ENCODE assay signal across 9 mouse cellular contexts in the genomic region with DNA sequence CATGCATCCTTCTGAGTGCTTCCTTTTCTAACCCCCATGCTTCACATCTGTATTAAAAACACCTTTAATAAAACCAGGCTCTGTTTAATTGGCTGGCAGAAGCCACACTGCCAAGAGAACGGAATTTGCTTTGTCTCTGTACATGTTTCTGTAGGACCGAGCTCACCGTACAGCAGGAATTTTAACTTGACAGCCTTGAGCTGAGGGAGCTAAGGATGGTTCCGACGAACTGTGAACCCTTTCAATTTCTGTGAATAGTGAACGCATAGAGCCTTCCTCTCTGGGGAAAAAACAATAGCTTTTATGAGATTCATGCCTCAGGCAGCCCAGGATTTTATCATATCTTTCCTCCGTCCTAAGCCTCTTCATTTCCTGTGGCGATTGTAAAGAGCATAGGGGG. TPM values are rescaled to one million over a fixed set of nuclear protein-coding genes. Genes with fewer than 3 reads are reported as not detected.
DNase-seq lines count a peak whose midpoint lies in the region; ATAC-seq and TF ChIP-seq lines count a peak whose summit lies in the region.
"Had no signal": no experiment of that assay in that cellular context is flagged by ENCODE, and none has a peak within 500 bp of the region (broad histone marks: within the 10 kb centered on the region; RNA-seq: fewer than 3 reads in every experiment).

No protein-coding gene starts in this region.

- H3K9me3 ChIP-seq in kidney, postnatal 0 days (replicated peaks; ENCODE audit: low read length), result no peaks in the 10 kb centered on the region
- H3K9me3 ChIP-seq in kidney, embryonic 14.5 days (ENCODE audit: control insufficient read depth, low read length), result no peaks in the 10 kb centered on the region
- H3K9me3 ChIP-seq in forebrain, embryonic 10.5 days, result no peaks in the 10 kb centered on the region
- H3K9me3 ChIP-seq in hindbrain, embryonic 14.5 days (ENCODE audit: control insufficient read depth, low read length), result no peaks in the 10 kb centered on the region
- H3K9me3 ChIP-seq in midbrain, embryonic 13.5 days, result no peaks in the 10 kb centered on the region

- no peak for TF ChIP-seq CTCF in kidney, postnatal 0 days (IDR thresholded peaks at IDR 0.05; ENCODE audit: low read depth)

- H3K36me3 ChIP-seq in kidney, postnatal 0 days (ENCODE audit: insufficient read depth, low read length), result no peaks in the 10 kb centered on the region
- H3K36me3 ChIP-seq in kidney, embryonic 14.5 days (ENCODE audit: control insufficient read depth, insufficient read depth, low read length), result no peaks in the 10 kb centered on the region
- no peaks in the 10 kb centered on the region for H3K36me3 ChIP-seq in forebrain, embryonic 10.5 days (replicated peaks)
- no peaks in the 10 kb centered on the region for H3K36me3 ChIP-seq in hindbrain, embryonic 14.5 days (replicated peaks; ENCODE audit: control insufficient read depth, insufficient read depth)
- H3K36me3 ChIP-seq in midbrain, embryonic 13.5 days, result no peaks in the 10 kb centered on the region

- 41% methylated on average over 8 of the region's 8 CpGs for WGBS in kidney, postnatal 0 days
- WGBS in kidney, embryonic 14.5 days, result 53% methylated on average over 8 of the region's 8 CpGs
- 67% methylated on average over 8 of the region's 8 CpGs for WGBS in forebrain, embryonic 10.5 days
- WGBS in hindbrain, embryonic 14.5 days, result 20% methylated on average over 8 of the region's 8 CpGs
- 22% methylated on average over 8 of the region's 8 CpGs for WGBS in midbrain, embryonic 13.5 days

- H3K4me1 ChIP-seq in kidney, postnatal 0 days (replicated peaks; ENCODE audit: insufficient read depth, low read length), result peaks cover 4% of the 10 kb centered on the region; the same call in 1 of the 2 replicates
- H3K4me1 ChIP-seq in kidney, embryonic 14.5 days (ENCODE audit: control insufficient read depth, insufficient read depth, low read length), result no peaks in the 10 kb centered on the region
- H3K4me1 ChIP-seq in forebrain, embryonic 10.5 days, result peaks cover 11% of the 10 kb centered on the region
- peaks cover 17% of the 10 kb centered on the region for H3K4me1 ChIP-seq in hindbrain, embryonic 14.5 days (replicated peaks; ENCODE audit: control insufficient read depth, insufficient read depth, low read length)
- peaks cover 17% of the 10 kb centered on the region for H3K4me1 ChIP-seq in midbrain, embryonic 13.5 days (replicated peaks)

- H3K4me2 ChIP-seq in kidney, postnatal 0 days (ENCODE audit: low read length), result peak overlapping the region; percentile 35
- H3K4me2 ChIP-seq in kidney, embryonic 14.5 days (replicated peaks; ENCODE audit: low read depth, low read length), result no peak overlapping the region; the same call in 1 of the 2 replicates
- peak overlapping the region; percentile 39 for H3K4me2 ChIP-seq in hindbrain, embryonic 14.5 days (replicated peaks)
- peak overlapping the region; percentile 41 for H3K4me2 ChIP-seq in midbrain, embryonic 13.5 days (replicated peaks)

- H3K9ac ChIP-seq in kidney, postnatal 0 days (ENCODE audit: low read depth, low read length), result 0 out of 2 replicates have a peak overlapping the region, but pooled peaks have one; percentile 15
- no peak overlapping the region for H3K9ac ChIP-seq in kidney, embryonic 14.5 days (ENCODE audit: low read depth, low read length)
- H3K9ac ChIP-seq in hindbrain, embryonic 14.5 days, result peak overlapping the region; percentile 50
- H3K9ac ChIP-seq in midbrain, embryonic 13.5 days (replicated peaks), result peak overlapping the region; percentile 52

- ATAC-seq in kidney, postnatal 0 days (replicated peaks; ENCODE audit: low FRiP score, low read depth), result no peak
- ATAC-seq in kidney, embryonic 14.5 days (ENCODE audit: low FRiP score, low TSS enrichment), result no peak
- ATAC-seq in hindbrain, embryonic 14.5 days (ENCODE audit: low FRiP score), result peak; percentile 12; the same call in 1 of the 2 replicates
- ATAC-seq in midbrain, embryonic 13.5 days, result peak; percentile 55

- DNase-seq in kidney, postnatal 0 days (ENCODE audit: low spot score), result no peak
- DNase-seq in forebrain, embryonic 10.5 days (ENCODE audit: extremely low spot score, low spot score), result no peak
- DNase-seq in hindbrain, embryonic 14.5 days (ENCODE audit: low spot score), result peak; percentile 40
- DNase-seq in testis, postnatal 14 days (ENCODE audit: low spot score), result no peak
- DNase-seq in testis, postnatal 10 days (ENCODE audit: low spot score), result no peak
- DNase-seq in Muller cell, postnatal 12 days (ENCODE audit: inconsistent ontology term), result no peak

- H3K27ac ChIP-seq in kidney, postnatal 0 days, result no peak overlapping the region
- H3K27ac ChIP-seq in kidney, embryonic 14.5 days (ENCODE audit: low read depth, low read length), result no peak overlapping the region
- H3K27ac ChIP-seq in forebrain, embryonic 10.5 days, result no peak overlapping the region
- H3K27ac ChIP-seq in hindbrain, embryonic 14.5 days, result peak overlapping the region; percentile 85
- H3K27ac ChIP-seq in midbrain, embryonic 13.5 days, result peak overlapping the region; percentile 84

- no peaks in the 10 kb centered on the region for H3K27me3 ChIP-seq in kidney, postnatal 0 days (ENCODE audit: insufficient read depth, low read length)
- no peaks in the 10 kb centered on the region for H3K27me3 ChIP-seq in kidney, embryonic 14.5 days (ENCODE audit: control insufficient read depth, insufficient read depth, low read length)
- peaks cover 17% of the 10 kb centered on the region for H3K27me3 ChIP-seq in forebrain, embryonic 10.5 days (ENCODE audit: poor library complexity, severe bottlenecking)
- H3K27me3 ChIP-seq in hindbrain, embryonic 14.5 days (ENCODE audit: control insufficient read depth, insufficient read depth, low read length), result no peaks in the 10 kb centered on the region
- H3K27me3 ChIP-seq in midbrain, embryonic 13.5 days, result peaks cover 3% of the 10 kb centered on the region; the same call in 1 of the 2 replicates

- H3K4me3 ChIP-seq in kidney, postnatal 0 days (replicated peaks; ENCODE audit: low read depth, low read length), result no peak overlapping the region
- no peak overlapping the region for H3K4me3 ChIP-seq in kidney, embryonic 14.5 days (ENCODE audit: low read length)
- peak overlapping the region; percentile 19; the same call in 1 of the 2 replicates for H3K4me3 ChIP-seq in forebrain, embryonic 10.5 days
- H3K4me3 ChIP-seq in hindbrain, embryonic 14.5 days (replicated peaks; ENCODE audit: low read length), result no peak overlapping the region
- no peak overlapping the region for H3K4me3 ChIP-seq in midbrain, embryonic 13.5 days (replicated peaks)
- H3K4me3 ChIP-seq: myocyte had no signal

RNA-seq across cellular contexts. Expression of a gene that starts 5.6 kb away (rescaled TPM):
- polyA plus RNA-seq in kidney, postnatal 0 days (2015; fragmentation: Nextera tagmentation; extraction: Ambion mirVana), result 0.30 and 0.34 TPM in 2 replicates
- 0.43 and 0.55 TPM in 2 replicates for polyA plus RNA-seq in kidney, embryonic 14.5 days (2014; fragmentation: Nextera tagmentation; extraction: Ambion mirVana)
- 0.31 and 0.56 TPM in 2 replicates for polyA plus RNA-seq in forebrain, embryonic 10.5 days (2016; fragmentation: Nextera tagmentation; extraction: Ambion mirVana)
- 35.4 and 42.7 TPM in 2 replicates for polyA plus RNA-seq in hindbrain, embryonic 14.5 days (2014; fragmentation: Nextera tagmentation; extraction: Ambion mirVana)
- polyA plus RNA-seq in midbrain, embryonic 13.5 days (2015; fragmentation: Nextera tagmentation; extraction: Ambion mirVana), result 18.2 and 19.9 TPM in 2 replicates
- polyA plus RNA-seq: myocyte had no signal

RNA-seq across cellular contexts. Expression of a gene that starts 16.0 kb away (rescaled TPM):
- 15.8 and 16.8 TPM in 2 replicates for polyA plus RNA-seq in kidney, postnatal 0 days (2015; fragmentation: Nextera tagmentation; extraction: Ambion mirVana)
- 11.4 and 17.8 TPM in 2 replicates for polyA plus RNA-seq in kidney, embryonic 14.5 days (2014; fragmentation: Nextera tagmentation; extraction: Ambion mirVana)
- 16.4 and 18.5 TPM in 2 replicates for polyA plus RNA-seq in forebrain, embryonic 10.5 days (2016; fragmentation: Nextera tagmentation; extraction: Ambion mirVana)
- polyA plus RNA-seq in hindbrain, embryonic 14.5 days (2014; fragmentation: Nextera tagmentation; extraction: Ambion mirVana), result 6.3 and 8.6 TPM in 2 replicates
- 7.9 and 8.2 TPM in 2 replicates for polyA plus RNA-seq in midbrain, embryonic 13.5 days (2015; fragmentation: Nextera tagmentation; extraction: Ambion mirVana)

RNA-seq across cellular contexts. Expression of a gene that starts 27.8 kb away (rescaled TPM):
- 20.8 and 21.6 TPM in 2 replicates for polyA plus RNA-seq in kidney, postnatal 0 days (2015; fragmentation: Nextera tagmentation; extraction: Ambion mirVana)
- 14.5 and 21.8 TPM in 2 replicates for polyA plus RNA-seq in kidney, embryonic 14.5 days (2014; fragmentation: Nextera tagmentation; extraction: Ambion mirVana)
- 30.5 and 31.4 TPM in 2 replicates for polyA plus RNA-seq in forebrain, embryonic 10.5 days (2016; fragmentation: Nextera tagmentation; extraction: Ambion mirVana)
- 30.4 and 30.7 TPM in 2 replicates for polyA plus RNA-seq in hindbrain, embryonic 14.5 days (2014; fragmentation: Nextera tagmentation; extraction: Ambion mirVana)
- 32.1 and 35.0 TPM in 2 replicates for polyA plus RNA-seq in midbrain, embryonic 13.5 days (2015; fragmentation: Nextera tagmentation; extraction: Ambion mirVana)

RNA-seq across cellular contexts. Expression of a gene that starts 30.2 kb away (rescaled TPM):
- polyA plus RNA-seq in kidney, postnatal 0 days (2015; fragmentation: Nextera tagmentation; extraction: Ambion mirVana), result 2.0 and 2.4 TPM in 2 replicates
- 5.8 and 6.4 TPM in 2 replicates for polyA plus RNA-seq in kidney, embryonic 14.5 days (2014; fragmentation: Nextera tagmentation; extraction: Ambion mirVana)
- polyA plus RNA-seq in forebrain, embryonic 10.5 days (2016; fragmentation: Nextera tagmentation; extraction: Ambion mirVana), result 8.1 and 9.2 TPM in 2 replicates
- 17.8 and 21.5 TPM in 2 replicates for polyA plus RNA-seq in hindbrain, embryonic 14.5 days (2014; fragmentation: Nextera tagmentation; extraction: Ambion mirVana)
- polyA plus RNA-seq in midbrain, embryonic 13.5 days (2015; fragmentation: Nextera tagmentation; extraction: Ambion mirVana), result 35.5 and 39.9 TPM in 2 replicates

Comparison
In these comparisons a context has a peak if more than half of its experiments do, and no peak if none do; other contexts are left out.
1. ATAC-seq: peak in hindbrain, embryonic 14.5 days (single experiment) and midbrain, embryonic 13.5 days (single experiment); none in kidney, postnatal 0 days (single experiment) and kidney, embryonic 14.5 days (single experiment).
2. H3K27ac ChIP-seq: peak in hindbrain, embryonic 14.5 days (single experiment) and midbrain, embryonic 13.5 days (single experiment); none in kidney, postnatal 0 days (single experiment), kidney, embryonic 14.5 days (single experiment) and forebrain, embryonic 10.5 days (single experiment).
3. RNA of a gene that starts 5.6 kb away (polyA plus RNA-seq): 35.4 to 42.7 TPM in hindbrain, embryonic 14.5 days and 18.2 to 19.9 TPM in midbrain, embryonic 13.5 days; 0.31 to 0.56 TPM in forebrain, embryonic 10.5 days, 0.43 to 0.55 TPM in kidney, embryonic 14.5 days and 0.30 to 0.34 TPM in kidney, postnatal 0 days; every median in the first group is over 10 times any median in the second.